Mouse (Mus musculus) kidney, postnatal 0 days (tissue): Measurements from ENCODE around the gene Tnfrsf13b. TPM values are rescaled to one million over a fixed set of nuclear protein-coding genes. Genes with fewer than 3 reads are reported as not detected.
A peak's percentile ranks its signal among the peaks of the same experiment; 100 is the strongest.

Experiments used
- ATAC-seq: fragments of 200-750 bp; cut with Nextera tagmentation; replicated peaks from 2 replicates; pipeline ENCODE4 v1.8.0; 2017; ENCODE audit warnings: low read depth, moderate number of reproducible peaks, moderate TSS enrichment, moderate library complexity; ENCODE audit not compliant: low FRiP score
- DNase-seq: peaks from one replicate; pipeline ENCODE4 v3.0.0-alpha.2; 2016; ENCODE audit warnings: low spot score
- H3K27ac ChIP-seq: fragments of 300-500 bp; sonication (generic); 2 replicates; pipeline ENCODE4 v1.5.1; 2014; ENCODE audit warnings: mild to moderate bottlenecking
- H3K27me3 ChIP-seq: fragments of 300-500 bp; sonication (generic); 2 replicates; pipeline ENCODE4 v1.6.1; 2014; ENCODE audit warnings: low read length, mixed read lengths; ENCODE audit not compliant: insufficient read depth
- H3K36me3 ChIP-seq: fragments of 300-500 bp; sonication (generic); 2 replicates; pipeline ENCODE4 v1.6.1; 2014; ENCODE audit warnings: low read length, mixed read lengths; ENCODE audit not compliant: insufficient read depth
- H3K4me1 ChIP-seq: fragments of 300-500 bp; sonication (generic); replicated peaks from 2 replicates; pipeline ENCODE4 v1.6.1; 2014; ENCODE audit warnings: antibody characterized with exemption, low read length, mixed read lengths; ENCODE audit not compliant: insufficient read depth
- H3K4me2 ChIP-seq: fragments of 300-500 bp; sonication (generic); 2 replicates; pipeline ENCODE4 v1.6.1; 2014; ENCODE audit warnings: mild to moderate bottlenecking, low read length, moderate library complexity, mixed read lengths
- H3K4me3 ChIP-seq: fragments of 300-500 bp; sonication (generic); replicated peaks from 2 replicates; pipeline ENCODE4 v1.5.1; 2014; ENCODE audit warnings: low read depth, low read length
- H3K9ac ChIP-seq: fragments of 300-500 bp; sonication (generic); 2 replicates; pipeline ENCODE4 v1.6.1; 2014; ENCODE audit warnings: low read depth, low read length
- H3K9me3 ChIP-seq: fragments of 300-500 bp; sonication (generic); replicated peaks from 2 replicates; pipeline ENCODE4 v1.6.1; 2016; ENCODE audit warnings: low read length, inconsistent platforms, mixed read lengths
- CTCF ChIP-seq: IDR thresholded peaks from 2 replicates; pipeline ENCODE4 v1.5.1; 2016; ENCODE audit warnings: antibody characterized with exemption, low read depth, mild to moderate bottlenecking, moderate library complexity
- WGBS: fragments of 180-500 bp; shearing (Covaris S2); extraction: QIAGEN DNeasy Blood & Tissue Kit; methylation state at CpG from one replicate; pipeline ENCODE4 v1.1.7; 2014; 5-methylcytosine and 5-hydroxymethylcytosine counted together
- polyA plus RNA-seq: library from polyadenylated mRNA; unstranded; fragments of >200 nt; fragmentation: Nextera tagmentation; extraction: Ambion mirVana; gene quantifications from 2 replicates; pipeline ENCODE4 v1.2.1, GENCODE M21; 2015

Gene Tnfrsf13b
- polyA plus RNA-seq, 1 experiment from 2014 or later, result 1.7 TPM

DNA sequence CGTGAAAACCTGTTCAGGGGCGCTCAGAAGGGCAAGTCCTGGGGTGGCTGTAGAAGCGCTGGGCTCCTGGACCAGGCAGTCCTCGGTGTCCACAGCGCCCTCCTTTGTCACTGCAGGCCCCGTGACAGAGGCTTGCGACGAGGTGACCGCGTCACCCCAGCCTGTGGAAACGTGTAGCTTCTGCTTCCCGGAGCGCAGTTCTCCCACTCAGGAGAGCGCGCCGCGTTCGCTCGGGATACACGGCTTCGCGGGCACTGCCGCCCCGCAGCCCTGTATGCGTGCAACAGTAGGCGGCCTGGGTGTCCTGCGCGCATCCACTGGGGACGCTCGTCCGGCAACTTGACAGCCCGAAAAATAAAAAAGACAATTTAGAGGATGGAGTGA, 20.7 kb downstream of the Tnfrsf13b start:
- peak; percentile 39 for DNase-seq
- Histone ChIP-seq H3K36me3 (peaks cover 4% of the 10 kb centered on the region), H3K4me1 (peaks cover 5% of the 10 kb centered on the region; the same call in 1 of the 2 replicates), H3K27ac (no peak overlapping the region), H3K9ac (peak overlapping the region; percentile 46; the same call in 1 of the 2 replicates), H3K9me3 (no peaks in the 10 kb centered on the region), H3K4me2 (peak overlapping the region; percentile 73), H3K4me3 (peak overlapping the region; percentile 31), H3K27me3 (0 out of 2 replicates have a peak, but pooled peaks cover 4% of the 10 kb centered on the region)
- TF ChIP-seq CTCF, result peak; percentile 34
- ATAC-seq, result peak; percentile 61
- 4% methylated on average over 32 of the region's 32 CpGs for WGBS

DNA sequence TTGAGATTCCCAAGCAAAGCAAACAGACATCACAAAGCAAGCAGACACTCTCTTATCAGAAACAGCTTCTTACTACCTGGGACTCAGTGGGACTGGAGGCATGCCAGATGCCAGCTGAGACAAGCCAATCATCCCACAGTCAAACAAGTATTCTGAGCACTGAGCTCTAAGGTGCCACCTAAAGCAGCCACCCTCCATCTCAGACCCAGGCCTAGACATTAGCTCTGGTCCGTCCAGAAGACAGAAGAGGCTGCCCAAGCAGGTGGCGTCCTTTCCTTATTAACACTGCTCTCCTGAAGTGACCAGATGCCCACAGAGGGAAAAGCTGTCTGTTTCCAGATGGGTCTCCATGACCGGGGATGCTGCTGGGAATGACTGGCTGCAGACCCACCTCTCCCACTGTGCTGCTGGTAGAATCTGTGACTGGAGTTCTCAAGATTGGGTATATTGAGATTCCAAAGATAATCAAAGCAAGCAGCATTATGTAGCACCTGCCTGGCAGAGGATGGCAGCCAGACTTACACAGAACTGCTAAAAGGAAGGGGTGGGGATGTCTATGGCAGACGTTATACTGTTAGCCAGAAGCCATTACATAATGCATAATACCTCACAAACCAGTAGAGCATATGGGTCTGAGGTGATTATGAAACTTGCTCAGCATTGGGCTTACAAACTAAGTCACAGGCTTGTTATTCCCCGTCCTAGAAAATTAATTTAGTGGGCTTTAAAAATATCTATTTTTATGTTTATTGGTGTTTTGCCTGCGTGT, 23.9 kb downstream of the Tnfrsf13b start:
- no peak for DNase-seq
- H3K4me2 ChIP-seq, result no peak overlapping the region
- H3K4me1 ChIP-seq, result peaks cover 5% of the 10 kb centered on the region; the same call in 1 of the 2 replicates
- 72% methylated on average over 6 of the region's 6 CpGs for WGBS
- no peak overlapping the region for H3K9ac ChIP-seq
- no peak overlapping the region for H3K27ac ChIP-seq
- 0 out of 2 replicates have a peak, but pooled peaks cover 4% of the 10 kb centered on the region for H3K27me3 ChIP-seq
- peaks cover 33% of the 10 kb centered on the region for H3K36me3 ChIP-seq
- H3K4me3 ChIP-seq, result no peak overlapping the region
- no peak for ATAC-seq
- no peak for TF ChIP-seq CTCF
- H3K9me3 ChIP-seq, result no peaks in the 10 kb centered on the region

DNA sequence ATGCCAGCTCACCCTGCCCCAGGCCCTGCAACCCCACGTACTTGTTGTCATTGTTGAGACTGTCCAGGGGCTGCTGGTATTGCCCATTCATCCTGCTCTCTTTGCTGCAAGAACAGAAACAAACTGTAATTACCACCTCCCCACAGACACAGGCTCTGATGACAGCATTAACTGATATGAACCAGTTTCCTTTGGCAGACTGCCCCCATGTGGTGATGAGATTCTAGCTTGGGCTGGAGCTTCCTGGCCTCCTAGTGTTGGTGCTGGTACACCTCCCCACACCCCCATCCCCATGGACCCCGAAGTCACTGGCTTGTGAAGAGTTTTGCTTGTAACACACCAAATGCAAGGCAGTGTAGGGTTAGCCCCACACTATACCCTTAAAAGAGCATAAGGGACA, 29.2 kb downstream of the Tnfrsf13b start:
- H3K9me3 ChIP-seq, result no peaks in the 10 kb centered on the region
- no peak overlapping the region for H3K9ac ChIP-seq
- WGBS, result 95% methylated on average over 2 of the region's 2 CpGs
- H3K27ac ChIP-seq, result no peak overlapping the region
- H3K36me3 ChIP-seq, result peaks cover 82% of the 10 kb centered on the region
- H3K4me2 ChIP-seq, result no peak overlapping the region
- DNase-seq (peak; percentile 38), ATAC-seq (no peak)
- peak; percentile 57 for TF ChIP-seq CTCF
- H3K4me3 ChIP-seq, result no peak overlapping the region
- H3K4me1 ChIP-seq, result no peaks in the 10 kb centered on the region
- H3K27me3 ChIP-seq, result no peaks in the 10 kb centered on the region

DNA sequence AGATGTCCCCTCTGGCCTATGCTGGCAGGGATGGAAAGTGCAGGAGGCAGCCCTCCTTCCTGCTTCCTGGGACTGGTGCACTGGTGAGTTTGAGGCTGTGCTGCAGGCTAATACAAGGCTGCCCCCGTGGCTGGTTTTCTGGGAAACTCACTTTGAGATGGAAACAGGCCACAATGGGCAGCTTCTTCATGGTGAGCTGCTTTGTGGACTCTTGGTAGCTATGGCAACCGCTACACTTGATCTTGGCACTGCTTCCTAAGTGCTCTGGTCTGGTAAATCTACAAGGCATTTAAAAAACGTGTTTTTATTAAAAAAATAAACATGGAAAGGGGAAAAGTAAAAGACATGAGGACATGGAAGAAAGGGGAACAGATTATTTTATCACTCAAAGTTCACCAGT, 31.6 kb downstream of the Tnfrsf13b start:
- H3K9ac ChIP-seq, result no peak overlapping the region
- no peaks in the 10 kb centered on the region for H3K4me1 ChIP-seq
- WGBS, result 80% methylated on average over 3 of the region's 3 CpGs
- no peak overlapping the region for H3K4me2 ChIP-seq
- DNase-seq (no peak), ATAC-seq (no peak)
- H3K27ac ChIP-seq, result no peak overlapping the region
- H3K9me3 ChIP-seq, result no peaks in the 10 kb centered on the region
- H3K27me3 ChIP-seq, result no peaks in the 10 kb centered on the region
- no peak for TF ChIP-seq CTCF
- no peak overlapping the region for H3K4me3 ChIP-seq
- peaks cover 96% of the 10 kb centered on the region for H3K36me3 ChIP-seq

DNA sequence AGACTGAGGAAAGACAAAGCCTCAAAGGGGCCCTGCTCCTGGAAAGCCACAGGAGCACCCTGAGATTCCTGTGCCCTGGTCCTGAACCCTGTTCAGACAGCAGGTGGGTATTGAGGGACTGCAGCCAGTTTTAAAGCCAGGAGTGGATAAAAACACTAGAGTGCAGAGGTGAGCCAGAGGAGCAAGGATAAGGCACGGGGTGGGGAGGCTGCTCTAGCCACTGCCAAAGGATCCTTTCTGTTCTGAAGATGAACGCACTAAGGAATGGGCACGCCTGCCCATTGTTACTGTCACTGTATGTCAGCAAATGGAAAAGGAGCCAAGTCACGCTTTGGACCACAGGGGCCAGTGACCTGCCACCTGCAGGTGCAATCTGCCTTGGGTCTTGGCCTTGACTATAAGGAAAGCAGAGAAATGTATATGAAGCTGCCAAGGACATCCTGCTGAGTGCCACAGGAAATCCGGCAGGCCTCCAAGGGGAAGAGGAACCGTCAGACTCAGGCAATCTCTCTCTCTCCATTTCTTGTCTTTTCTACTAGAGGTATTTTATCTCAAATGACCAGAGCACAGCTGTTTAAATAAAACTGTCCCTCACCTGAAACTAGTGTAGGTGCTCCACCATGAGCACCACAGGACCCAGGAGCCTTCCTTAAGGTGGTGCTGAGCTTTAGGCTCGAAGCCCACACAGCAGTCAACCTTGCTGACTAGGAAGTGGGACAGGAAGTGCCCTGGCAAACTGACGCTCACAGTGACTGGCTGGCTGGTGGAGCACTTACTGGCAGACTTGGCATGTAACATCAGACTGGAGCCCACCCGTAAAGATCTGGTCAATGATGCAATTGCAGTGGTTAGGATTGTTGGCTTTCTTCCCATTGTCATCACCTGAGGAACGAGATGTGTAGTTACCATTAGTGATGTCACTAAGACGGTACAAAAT, 33.5 kb downstream of the Tnfrsf13b start:
- no peak overlapping the region for H3K9ac ChIP-seq
- no peaks in the 10 kb centered on the region for H3K9me3 ChIP-seq
- DNase-seq, result no peak
- H3K4me1 ChIP-seq, result no peaks in the 10 kb centered on the region
- no peak for ATAC-seq
- no peak for TF ChIP-seq CTCF
- H3K36me3 ChIP-seq, result peaks cover 92% of the 10 kb centered on the region
- H3K27ac ChIP-seq, result no peak overlapping the region
- H3K27me3 ChIP-seq, result no peaks in the 10 kb centered on the region
- WGBS, result 72% methylated on average over 11 of the region's 11 CpGs
- no peak overlapping the region for H3K4me2 ChIP-seq
- no peak overlapping the region for H3K4me3 ChIP-seq

DNA sequence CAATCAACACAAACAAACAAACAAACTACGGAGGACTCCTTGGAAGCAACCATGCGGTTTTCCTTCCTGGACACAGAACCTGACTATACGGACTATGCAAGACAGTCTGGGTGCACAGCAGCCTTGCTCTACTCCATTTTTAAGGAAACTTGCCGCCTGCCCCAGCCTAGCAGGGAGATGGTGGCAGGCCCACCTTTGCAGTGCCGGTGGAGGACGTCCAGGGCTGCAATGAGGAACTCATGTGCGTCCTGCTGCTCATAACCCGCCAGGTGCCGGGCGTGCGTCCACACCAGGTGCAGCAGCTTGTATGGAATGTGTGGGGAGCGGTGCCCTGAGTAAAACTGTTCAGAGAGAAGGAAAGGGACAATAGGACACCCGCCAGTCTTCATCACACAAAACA, 34.6 kb downstream of the Tnfrsf13b start:
- no peaks in the 10 kb centered on the region for H3K9me3 ChIP-seq
- H3K9ac ChIP-seq, result no peak overlapping the region
- peaks cover 89% of the 10 kb centered on the region for H3K36me3 ChIP-seq
- H3K4me3 ChIP-seq, result no peak overlapping the region
- H3K4me1 ChIP-seq, result no peaks in the 10 kb centered on the region
- ATAC-seq, result no peak
- no peak overlapping the region for H3K27ac ChIP-seq
- TF ChIP-seq CTCF, result no peak
- WGBS, result 92% methylated on average over 13 of the region's 13 CpGs
- H3K27me3 ChIP-seq, result no peaks in the 10 kb centered on the region
- H3K4me2 ChIP-seq, result no peak overlapping the region
- DNase-seq, result no peak
